Mouse (Mus musculus) ES-E14 (cell line): ENCODE results near the gene Dffb. TPM values are rescaled to one million over a fixed set of nuclear protein-coding genes. Genes with fewer than 3 reads are reported as not detected.
"Not testable (repeated sequence)": the region's sequence is repeated elsewhere in the genome, so short reads cannot be mapped to it uniquely, and the experiment has no call there.

Experiments used
- DNase-seq: peaks from one replicate; pipeline ENCODE4 v3.0.0-alpha.2; 2013; ENCODE audit warnings: low read depth, low spot score
- H3K27ac ChIP-seq: 2 replicates; pipeline ENCODE4 v1.5.1; 2012; ENCODE audit warnings: low read depth, mild to moderate bottlenecking, low read length, moderate library complexity, mixed read lengths; ENCODE audit not compliant: poor library complexity, insufficient read depth, severe bottlenecking
- H3K36me3 ChIP-seq: 2 replicates; pipeline ENCODE4 v1.6.1; 2012; ENCODE audit warnings: mild to moderate bottlenecking, low read length, moderate library complexity, mixed read lengths; ENCODE audit not compliant: control insufficient read depth, poor library complexity, insufficient read depth, severe bottlenecking
- H3K4me1 ChIP-seq, 2 experiments: fragments of 150-350 bp in 1 of 2; sonication (generic) in 1 of 2; 2 replicates each; pipeline ENCODE4 v1.6.1; 2012; ENCODE audit warnings: low read length in 2 of 2, mild to moderate bottlenecking in 1 of 2, mixed read lengths in 1 of 2; ENCODE audit not compliant: control insufficient read depth in 2 of 2, insufficient read depth in 2 of 2, poor library complexity in 1 of 2
- H3K4me3 ChIP-seq, 2 experiments: fragments of 150-350 bp in 1 of 2; sonication (generic) in 1 of 2; 2 replicates each; pipeline ENCODE4 v1.5.1; 2012; ENCODE audit warnings: low read length in 2 of 2, low read depth in 1 of 2, mild to moderate bottlenecking in 1 of 2, mixed read lengths in 1 of 2; ENCODE audit not compliant: insufficient read depth in 1 of 2, poor library complexity in 1 of 2, severe bottlenecking in 1 of 2
- H3K9ac ChIP-seq: 2 replicates; pipeline ENCODE4 v1.6.1; 2012; ENCODE audit warnings: low read depth, mild to moderate bottlenecking, low read length, mixed read lengths; ENCODE audit not compliant: poor library complexity, insufficient read depth, severe bottlenecking
- H3K9me3 ChIP-seq: fragments of 150-350 bp; sonication (generic); 2 replicates; pipeline ENCODE4 v1.6.1; 2012; ENCODE audit warnings: low read depth, mild to moderate bottlenecking, low read length; ENCODE audit not compliant: control insufficient read depth, insufficient read depth
- CHD2 ChIP-seq: IDR thresholded peaks from 2 replicates; pipeline ENCODE4 v1.6.1; 2014; ENCODE audit warnings: mild to moderate bottlenecking, low read depth, low read length, inconsistent platforms
- HCFC1 ChIP-seq: IDR thresholded peaks from 2 replicates; pipeline ENCODE4 v1.6.1; 2012; ENCODE audit warnings: low read length, inconsistent platforms, borderline replicate concordance; ENCODE audit not compliant: insufficient read depth
- MAFK ChIP-seq: IDR thresholded peaks from 2 replicates; pipeline ENCODE4 v1.6.1; 2014; ENCODE audit warnings: mild to moderate bottlenecking, low read depth, low read length, inconsistent platforms; ENCODE audit not compliant: insufficient read depth
- ZC3H11A ChIP-seq: IDR thresholded peaks from 2 replicates; pipeline ENCODE4 v1.6.1; 2012; ENCODE audit warnings: low read depth, mild to moderate bottlenecking, inconsistent platforms, low read length, borderline replicate concordance
- ZNF384 ChIP-seq: IDR thresholded peaks from 2 replicates; pipeline ENCODE4 v1.6.1; 2012; ENCODE audit warnings: low read depth, low read length, inconsistent platforms
- in situ Hi-C, 2 experiments: fragments of 600-800 bp; cut with MboI; formaldehyde crosslinking; loops; one replicate each; pipeline ENCODE4 v1.15.1; 2025; ENCODE audit warnings: low sequenced_read_pairs in 2 of 2, inconsistent platforms in 1 of 2; ENCODE audit not compliant: unreplicated experiment in 2 of 2
- total RNA-seq: library from RNA; depleted of rRNA; stranded (reverse); fragments of 300-350 nt; gene quantifications from 2 replicates; pipeline ENCODE4 v1.2.3, GENCODE M21; 2012

The Dffb gene
- total RNA-seq, 1 experiment, result 15.1 TPM

GRCm38 (mm10) chr4:153929921-153930320 lies 45.0 kb downstream of the Dffb start:
- Histone ChIP-seq H3K4me3 (no peak overlapping the region), H3K36me3 (no peaks in the 10 kb centered on the region), H3K4me1 (no peaks in the 10 kb centered on the region; a peak in 1 of 4 replicates), H3K9ac (no peak overlapping the region), H3K27ac (no peak overlapping the region), H3K9me3 (no peaks in the 10 kb centered on the region)
- DNase-seq, result no peak
- in situ Hi-C loops, result no loop called here
- TF ChIP-seq MAFK (no peak), HCFC1 (no peak), ZC3H11A (no peak), ZNF384 (no peak), CHD2 (no peak)

DNA sequence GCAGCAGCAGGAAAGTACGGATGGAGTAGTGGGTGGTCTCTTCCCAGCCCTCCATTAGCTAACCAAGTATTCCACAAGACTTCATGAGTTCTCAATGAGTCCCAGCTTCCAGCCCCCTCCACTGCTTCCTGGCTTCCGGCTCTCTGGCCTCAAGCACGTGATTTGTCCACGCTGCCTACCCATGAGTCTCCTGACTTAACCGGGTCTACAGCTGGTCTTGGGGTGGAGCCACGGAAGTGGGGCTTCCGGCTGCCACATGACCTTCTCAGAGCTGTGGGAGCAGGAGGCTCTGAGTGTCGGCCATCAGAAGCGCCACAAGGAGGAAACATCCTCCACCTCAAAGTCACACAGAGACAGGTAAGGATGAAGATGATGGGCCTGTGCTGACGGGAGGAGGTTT lies 45.5 kb downstream of the Dffb start:
- TF ChIP-seq ZC3H11A (no peak), CHD2 (no peak), ZNF384 (no peak), MAFK (no peak)

GRCm38 (mm10) chr4:153928772-153929299 lies 46.1 kb downstream of the Dffb start:
- TF ChIP-seq MAFK, result no peak
- no peak for TF ChIP-seq ZNF384
- TF ChIP-seq HCFC1, result no peak
- TF ChIP-seq CHD2, result no peak
- TF ChIP-seq ZC3H11A, result no peak
- in situ Hi-C loops, result no loop called here
- Histone ChIP-seq H3K36me3 (no peaks in the 10 kb centered on the region), H3K4me1 (no peaks in the 10 kb centered on the region; a peak in 1 of 4 replicates), H3K9me3 (no peaks in the 10 kb centered on the region), H3K4me3 (no peak overlapping the region), H3K9ac (no peak overlapping the region), H3K27ac (no peak overlapping the region)
- no peak for DNase-seq

More for the DNA sequence above, 45.5 kb downstream of the Dffb start:
- no peak overlapping the region for H3K4me3 ChIP-seq
- in situ Hi-C loops, result no loop called here
- H3K4me1 ChIP-seq, result no peaks in the 10 kb centered on the region; a peak in 1 of 4 replicates
- H3K27ac ChIP-seq, result no peak overlapping the region
- H3K36me3 ChIP-seq, result no peaks in the 10 kb centered on the region
- H3K9ac ChIP-seq, result no peak overlapping the region
- no peaks in the 10 kb centered on the region for H3K9me3 ChIP-seq
- no peak for DNase-seq

- in situ Hi-C loops, H3K4me1 ChIP-seq, H3K4me3 ChIP-seq, DNase-seq, H3K27ac ChIP-seq, H3K9me3 ChIP-seq, H3K9ac ChIP-seq, H3K36me3 ChIP-seq: not testable (repeated sequence)
Observed at GRCm38 (mm10) chr4:153922090-153922489, 52.8 kb downstream of the Dffb start.

- Histone ChIP-seq H3K36me3 (no peaks in the 10 kb centered on the region), H3K4me1 (peaks cover 0 to 2% of the 10 kb centered on the region in 2 experiments; a peak in 2 of 4 replicates), H3K9ac (no peak overlapping the region), H3K27ac (no peak overlapping the region), H3K4me3 (no peak overlapping the region), H3K9me3 (no peaks in the 10 kb centered on the region)
- TF ChIP-seq CHD2 (no peak), ZNF384 (no peak), HCFC1 (no peak), MAFK (no peak)
- in situ Hi-C loops, result no loop called here
- no peak for DNase-seq
Observed at GRCm38 (mm10) chr4:153920517-153921233, 54.3 kb downstream of the Dffb start.
